Mouse (Mus musculus) retina, postnatal 7 days (tissue): ENCODE results near the gene Tmem107.

Experiments used
- DNase-seq: peaks from one replicate; pipeline ENCODE4 v3.0.0-alpha.2; 2012; ENCODE audit warnings: low read depth, low spot score

Tmem107 gene

DNA sequence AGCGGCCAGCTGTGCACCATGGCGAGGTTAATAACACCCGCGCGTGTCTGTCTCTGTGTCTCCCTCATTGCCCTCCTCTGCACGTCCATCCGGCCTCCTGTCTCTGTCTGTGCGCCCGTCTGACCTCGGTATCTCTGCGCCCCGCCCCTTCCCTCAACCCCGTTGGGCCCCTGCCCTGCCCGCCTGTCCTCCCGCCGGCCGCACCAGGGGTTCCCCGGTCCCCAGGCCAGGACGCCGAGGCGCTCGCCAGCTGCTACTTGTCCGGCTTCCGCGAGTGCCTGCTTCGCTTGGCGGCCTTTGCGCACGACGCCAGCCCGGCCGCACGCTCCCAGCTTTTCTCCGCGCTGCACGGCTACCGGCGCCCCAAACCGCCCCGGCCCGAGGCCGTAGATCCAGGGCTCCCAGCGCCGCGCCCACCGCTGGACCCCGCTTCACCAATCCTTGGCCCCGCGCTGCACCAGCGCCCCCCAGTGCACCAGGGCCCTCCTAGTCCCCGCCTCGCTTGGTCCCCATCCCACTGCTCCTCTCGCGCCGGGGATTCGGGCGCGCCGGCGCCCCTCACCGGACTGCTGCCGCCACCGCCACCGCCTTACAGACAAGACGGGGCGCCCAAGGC, 51.8 kb downstream of the Tmem107 start, which contains the start of gene 9130213A22Rik:
9130213A22Rik (minus strand) TSS at position 254 of the 616 bp plus-strand sequence.
- peak; percentile 84 for DNase-seq
